Mouse (Mus musculus) gastrocnemius, adult 2 months (tissue): Measurements from ENCODE around the gene Kcnj6. TPM values are rescaled to one million over a fixed set of nuclear protein-coding genes. Genes with fewer than 3 reads are reported as not detected.

Source experiments
- DNase-seq: peaks from one replicate; pipeline ENCODE4 v3.0.0; 2022
- H3K27ac ChIP-seq: fragments of 200-600 bp; 2 replicates; pipeline ENCODE4 v1.8.1; 2022; ENCODE audit warnings: mild to moderate bottlenecking
- H3K4me3 ChIP-seq: fragments of 200-600 bp; 2 replicates; pipeline ENCODE4 v1.8.1; 2022; ENCODE audit warnings: mild to moderate bottlenecking, moderate library complexity
- CTCF ChIP-seq: fragments of 200-600 bp; IDR thresholded peaks from 2 replicates; pipeline ENCODE4 v1.8.1; 2022; ENCODE audit warnings: antibody characterized with exemption, mild to moderate bottlenecking, moderate library complexity
- intact Hi-C: fragments of 180-260 bp; cut with DNase I; formaldehyde crosslinking; loops from one replicate; pipeline ENCODE4 v1.15.1; 2025
- microRNA-seq: library from miRNA; unstranded; fragments of <30 nt; microRNA quantifications from one replicate; pipeline ENCODE4 v1.2.0, GENCODE M21; 2021
- total RNA-seq, 2 experiments: library from RNA; stranded (reverse); gene quantifications; 2 replicates each; pipeline ENCODE4 v1.2.3; 2021

Kcnj6 gene
- total RNA-seq, 2 experiments from 2014 or later = not detected

- H3K4me3 ChIP-seq = no peak overlapping the region
- no peak for DNase-seq
- TF ChIP-seq CTCF = no peak
- no peak overlapping the region for H3K27ac ChIP-seq
- intact Hi-C loops = no loop called here
These were observed 296.4 kb downstream of the Kcnj6 start for GRCm38 (mm10) chr16:94701141-94701540.

Small RNAs within 50 kb of the gene (microRNA-seq; reads per million reads assigned to microRNA genes)
- not detected for gene Gm22745
